Mouse (Mus musculus): Measurements from ENCODE around the gene Map3k6. TPM values are rescaled to one million over a fixed set of nuclear protein-coding genes. Genes with fewer than 3 reads are reported as not detected.

The Map3k6 gene
- polyA plus RNA-seq, 1 experiment from 2014 or later, result 1.2 TPM

DNA sequence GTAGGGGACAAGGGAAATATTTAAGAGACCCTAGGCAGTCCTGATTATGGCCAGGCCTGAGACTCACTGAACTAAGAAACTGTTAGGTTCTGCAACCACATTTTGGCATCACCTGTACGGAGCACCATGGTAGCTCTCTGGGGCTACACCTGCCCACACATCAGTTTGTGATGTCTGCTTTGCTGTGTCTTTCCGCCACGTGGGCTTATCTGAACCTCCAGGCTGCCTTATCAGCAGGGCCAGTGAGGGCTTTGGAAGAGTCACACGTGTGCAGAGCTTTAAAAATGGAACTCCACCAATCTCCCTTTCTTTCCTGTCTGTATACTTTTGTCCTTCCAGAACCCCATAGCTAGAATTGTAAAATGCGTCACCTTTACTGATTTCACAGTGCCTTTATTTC lies 45.3 kb downstream of the Map3k6 start:
- Histone ChIP-seq H3K4me3 (ENCODE audit: low read depth, low read length) (no peak overlapping the region), H3K9ac (ENCODE audit: low read length) (no peak overlapping the region)
- 87% methylated on average over 5 of the region's 5 CpGs for WGBS

DNA sequence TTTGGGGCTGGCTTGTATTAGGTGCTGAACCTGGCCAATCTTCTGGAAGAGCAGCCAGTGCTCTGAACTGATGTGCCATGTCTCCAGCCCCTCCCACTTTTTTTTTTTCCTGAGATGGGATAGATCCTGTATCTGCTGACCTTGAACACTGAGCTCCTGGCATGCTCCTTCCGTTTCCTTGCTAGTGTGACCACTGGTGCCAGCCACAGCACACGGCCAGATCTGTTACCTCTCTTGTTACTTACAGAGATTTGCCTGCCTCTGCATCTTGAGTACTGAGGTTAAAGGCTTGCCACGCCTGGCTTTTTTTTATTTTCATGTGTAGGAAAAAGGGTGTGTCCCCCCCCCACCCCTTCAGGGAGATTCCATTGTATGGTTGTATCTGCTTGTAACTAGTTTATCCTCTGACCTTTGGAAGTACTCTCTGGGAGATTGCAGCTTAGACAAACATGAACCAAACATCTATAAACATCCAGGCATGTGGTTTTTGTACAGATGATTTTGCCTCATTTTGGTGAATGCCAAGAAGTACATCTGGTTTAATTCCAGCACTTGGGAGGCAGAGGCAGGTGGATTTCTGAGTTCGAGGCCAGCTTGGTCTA lies 46.0 kb downstream of the Map3k6 start:
- Histone ChIP-seq H3K4me1 (replicated peaks; ENCODE audit: control insufficient read depth, insufficient read depth, low read length) (peaks cover 1% of the 10 kb centered on the region; the same call in 1 of the 2 replicates), H3K4me2 (ENCODE audit: low read depth, low read length, severe bottlenecking) (no peak overlapping the region)

More for the DNA sequence above, 45.3 kb downstream of the Map3k6 start:
- Histone ChIP-seq H3K4me1 (replicated peaks; ENCODE audit: control insufficient read depth, insufficient read depth, low read length) (peaks cover 4% of the 10 kb centered on the region; the same call in 1 of the 2 replicates), H3K27me3 (ENCODE audit: control insufficient read depth, insufficient read depth, low read length) (no peaks in the 10 kb centered on the region), H3K4me2 (ENCODE audit: low read depth, low read length, severe bottlenecking) (no peak overlapping the region), H3K27ac (ENCODE audit: low read depth, low read length) (no peak overlapping the region), H3K36me3 (ENCODE audit: control insufficient read depth, insufficient read depth, low read length) (no peaks in the 10 kb centered on the region), H3K9me3 (ENCODE audit: control insufficient read depth, low read length) (no peaks in the 10 kb centered on the region)
- DNase-seq (ENCODE audit: low spot score), result no peak
- no peak for ATAC-seq (replicated peaks; ENCODE audit: low FRiP score)

DNA sequence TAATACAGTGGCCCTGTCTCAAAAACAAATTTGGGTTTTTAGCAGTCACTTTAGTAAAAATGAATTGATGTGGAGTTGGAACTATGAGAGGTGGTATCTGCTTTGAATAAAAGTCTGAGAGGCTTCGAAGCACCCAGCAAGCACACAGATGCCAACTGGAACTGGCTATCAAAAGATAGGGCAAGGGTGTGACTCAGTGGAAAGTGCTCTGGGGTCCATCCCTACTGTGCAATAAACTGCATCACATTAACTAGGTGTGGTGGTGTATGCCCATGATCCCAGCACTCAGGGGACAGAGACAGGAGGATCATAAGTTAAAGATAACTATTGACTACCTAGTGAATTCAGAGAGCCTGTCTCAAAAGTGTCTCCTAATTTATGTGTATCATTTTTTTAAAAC lies 50.6 kb downstream of the Map3k6 start:
- no peaks in the 10 kb centered on the region for H3K9me3 ChIP-seq (ENCODE audit: control insufficient read depth, low read length)
- DNase-seq (ENCODE audit: low spot score), result no peak

More for the DNA sequence above, 46.0 kb downstream of the Map3k6 start:
- ATAC-seq (replicated peaks; ENCODE audit: low FRiP score) (no peak), DNase-seq (ENCODE audit: low spot score) (no peak)
- no peaks in the 10 kb centered on the region for H3K36me3 ChIP-seq (ENCODE audit: control insufficient read depth, insufficient read depth, low read length)
- H3K27ac ChIP-seq (ENCODE audit: low read depth, low read length), result no peak overlapping the region
- H3K9ac ChIP-seq (ENCODE audit: low read length), result no peak overlapping the region
- H3K4me3 ChIP-seq (ENCODE audit: low read depth, low read length), result no peak overlapping the region
- H3K27me3 ChIP-seq (ENCODE audit: control insufficient read depth, insufficient read depth, low read length), result no peaks in the 10 kb centered on the region
- H3K9me3 ChIP-seq (ENCODE audit: control insufficient read depth, low read length), result no peaks in the 10 kb centered on the region
- 81% methylated on average over 4 of the region's 4 CpGs for WGBS

DNA sequence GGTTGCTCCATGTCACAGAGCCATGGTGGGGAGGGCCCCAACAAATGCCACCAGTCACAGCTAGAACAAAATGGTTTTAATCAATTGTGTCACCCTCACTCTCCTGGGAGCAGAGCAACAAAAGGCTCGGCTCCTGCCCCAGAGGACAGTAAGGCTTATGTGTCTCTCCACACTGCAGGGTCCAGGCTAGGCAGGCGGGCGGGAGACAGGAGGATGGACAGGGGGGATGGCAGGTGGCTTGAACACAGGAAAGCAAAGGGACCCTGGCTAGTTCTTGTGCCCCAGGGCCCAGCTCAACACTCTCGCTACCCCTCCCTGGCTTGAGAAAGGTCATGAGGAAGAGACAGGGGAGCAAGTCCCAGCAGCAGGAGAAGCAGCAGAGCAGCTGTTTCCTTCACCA lies 51.8 kb downstream of the Map3k6 start:
- Histone ChIP-seq H3K9me3 (ENCODE audit: control insufficient read depth, low read length) (no peaks in the 10 kb centered on the region), H3K27me3 (ENCODE audit: control insufficient read depth, insufficient read depth, low read length) (no peaks in the 10 kb centered on the region), H3K4me3 (ENCODE audit: low read depth, low read length) (no peak overlapping the region), H3K4me2 (ENCODE audit: low read depth, low read length, severe bottlenecking) (no peak overlapping the region), H3K9ac (ENCODE audit: low read length) (no peak overlapping the region; the same call in 1 of the 2 replicates), H3K27ac (ENCODE audit: low read depth, low read length) (peak overlapping the region; percentile 39; the same call in 1 of the 2 replicates), H3K4me1 (replicated peaks; ENCODE audit: control insufficient read depth, insufficient read depth, low read length) (peaks cover 18% of the 10 kb centered on the region), H3K36me3 (ENCODE audit: control insufficient read depth, insufficient read depth, low read length) (no peaks in the 10 kb centered on the region)
- no peak for DNase-seq (ENCODE audit: low spot score)
- WGBS, result 54% methylated on average over 4 of the region's 4 CpGs
- no peak for ATAC-seq (replicated peaks; ENCODE audit: low FRiP score)

More for the DNA sequence above, 50.6 kb downstream of the Map3k6 start:
- Histone ChIP-seq H3K4me2 (ENCODE audit: low read depth, low read length, severe bottlenecking) (no peak overlapping the region), H3K27me3 (ENCODE audit: control insufficient read depth, insufficient read depth, low read length) (no peaks in the 10 kb centered on the region), H3K27ac (ENCODE audit: low read depth, low read length) (no peak overlapping the region), H3K4me3 (ENCODE audit: low read depth, low read length) (no peak overlapping the region), H3K36me3 (ENCODE audit: control insufficient read depth, insufficient read depth, low read length) (no peaks in the 10 kb centered on the region), H3K4me1 (replicated peaks; ENCODE audit: control insufficient read depth, insufficient read depth, low read length) (peaks cover 18% of the 10 kb centered on the region), H3K9ac (ENCODE audit: low read length) (no peak overlapping the region)
- WGBS, result 94% methylated on average over 1 of the region's 1 CpGs
- ATAC-seq (replicated peaks; ENCODE audit: low FRiP score), result no peak

DNA sequence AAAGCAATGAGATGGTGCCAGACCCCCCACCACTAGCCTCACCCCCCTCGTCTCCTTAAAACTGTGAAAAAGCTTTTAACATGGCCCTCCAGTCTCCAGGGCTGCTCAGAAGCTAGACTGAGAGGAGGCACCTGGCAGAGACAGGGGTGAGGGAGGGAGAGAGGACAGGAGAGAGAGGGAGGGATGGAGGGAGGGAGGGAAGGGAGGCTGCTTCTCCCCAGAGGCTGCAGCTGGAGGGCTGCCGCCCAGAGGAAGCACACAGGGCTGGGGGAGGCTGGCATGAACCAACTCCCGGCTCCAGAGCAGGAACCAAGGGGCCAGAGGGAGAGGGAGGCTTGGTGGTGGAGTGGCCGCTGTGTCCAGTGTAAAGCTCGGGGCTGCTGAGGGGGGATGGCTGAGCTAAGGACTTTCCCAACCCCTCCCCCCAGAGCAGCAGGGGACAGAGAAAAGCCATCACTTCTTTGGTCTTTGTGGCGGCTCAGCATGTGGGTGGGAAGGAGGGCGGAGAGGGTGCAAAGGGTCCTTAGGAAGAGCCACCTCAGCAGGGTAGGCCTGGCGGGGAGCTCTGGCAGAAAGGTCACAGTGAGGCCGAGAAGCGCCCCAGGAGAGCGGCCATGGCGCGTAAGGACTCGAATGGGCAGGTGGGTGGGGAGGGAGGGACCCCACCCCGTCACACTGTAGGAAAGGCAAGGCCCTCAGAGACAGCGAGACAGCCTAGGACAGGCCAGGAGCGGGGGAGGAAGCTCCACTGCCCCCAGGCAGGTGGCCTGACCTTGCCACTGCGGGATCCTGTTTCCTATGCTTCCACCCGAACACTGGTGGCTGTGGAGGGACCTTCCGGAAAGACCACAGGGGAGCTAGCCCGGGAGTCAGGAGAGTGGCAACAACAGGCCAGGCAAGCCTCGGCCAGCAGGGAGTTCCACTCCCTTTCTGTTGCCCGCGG lies 52.6 kb downstream of the Map3k6 start:
- no peak overlapping the region for H3K4me3 ChIP-seq (ENCODE audit: low read depth, low read length)
- H3K36me3 ChIP-seq (ENCODE audit: control insufficient read depth, insufficient read depth, low read length), result no peaks in the 10 kb centered on the region
- peak overlapping the region; percentile 39; the same call in 1 of the 2 replicates for H3K27ac ChIP-seq (ENCODE audit: low read depth, low read length)
- H3K4me1 ChIP-seq (replicated peaks; ENCODE audit: control insufficient read depth, insufficient read depth, low read length), result peaks cover 18% of the 10 kb centered on the region
- 0 out of 2 replicates have a peak overlapping the region, but pooled peaks have one; percentile 2 for H3K4me2 ChIP-seq (ENCODE audit: low read depth, low read length, severe bottlenecking)
- H3K9ac ChIP-seq (ENCODE audit: low read length), result peak overlapping the region; percentile 32
- 4% methylated on average over 24 of the region's 24 CpGs for WGBS
- ATAC-seq (replicated peaks; ENCODE audit: low FRiP score) (peak; percentile 42; the same call in 1 of the 2 replicates), DNase-seq (ENCODE audit: low spot score) (no peak)
- no peaks in the 10 kb centered on the region for H3K9me3 ChIP-seq (ENCODE audit: control insufficient read depth, low read length)
- H3K27me3 ChIP-seq (ENCODE audit: control insufficient read depth, insufficient read depth, low read length), result no peaks in the 10 kb centered on the region

DNA sequence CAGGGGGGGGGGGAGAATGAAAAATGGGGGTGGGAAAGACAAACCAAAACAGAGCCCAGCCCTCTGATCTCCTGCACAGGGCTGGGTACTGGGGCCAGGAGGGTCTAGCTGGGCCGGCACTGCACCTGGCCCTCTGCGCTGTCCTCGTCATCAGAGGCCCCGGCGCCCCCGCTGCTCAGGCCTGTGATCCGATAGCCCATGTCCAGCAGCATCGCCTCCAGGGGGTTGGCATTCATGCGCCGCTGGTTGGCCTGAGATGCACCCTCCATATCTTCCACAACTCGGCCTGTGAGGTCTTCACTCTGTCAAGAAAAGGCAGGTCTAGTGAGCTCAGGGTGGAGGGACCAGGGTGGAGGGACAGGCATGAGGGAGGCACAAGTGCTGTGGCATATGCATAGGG lies 53.5 kb downstream of the Map3k6 start:
- Histone ChIP-seq H3K9me3 (ENCODE audit: control insufficient read depth, low read length) (no peaks in the 10 kb centered on the region), H3K4me2 (ENCODE audit: low read depth, low read length, severe bottlenecking) (no peak overlapping the region), H3K27ac (ENCODE audit: low read depth, low read length) (no peak overlapping the region), H3K4me1 (replicated peaks; ENCODE audit: control insufficient read depth, insufficient read depth, low read length) (peaks cover 18% of the 10 kb centered on the region), H3K9ac (ENCODE audit: low read length) (peak overlapping the region; percentile 12; the same call in 1 of the 2 replicates), H3K36me3 (ENCODE audit: control insufficient read depth, insufficient read depth, low read length) (no peaks in the 10 kb centered on the region), H3K27me3 (ENCODE audit: control insufficient read depth, insufficient read depth, low read length) (no peaks in the 10 kb centered on the region), H3K4me3 (ENCODE audit: low read depth, low read length) (no peak overlapping the region)
- 19% methylated on average over 11 of the region's 11 CpGs for whole genome bisulfite sequencing
- DNase-seq (ENCODE audit: low spot score) (no peak), ATAC-seq (replicated peaks; ENCODE audit: low FRiP score) (no peak)

DNA sequence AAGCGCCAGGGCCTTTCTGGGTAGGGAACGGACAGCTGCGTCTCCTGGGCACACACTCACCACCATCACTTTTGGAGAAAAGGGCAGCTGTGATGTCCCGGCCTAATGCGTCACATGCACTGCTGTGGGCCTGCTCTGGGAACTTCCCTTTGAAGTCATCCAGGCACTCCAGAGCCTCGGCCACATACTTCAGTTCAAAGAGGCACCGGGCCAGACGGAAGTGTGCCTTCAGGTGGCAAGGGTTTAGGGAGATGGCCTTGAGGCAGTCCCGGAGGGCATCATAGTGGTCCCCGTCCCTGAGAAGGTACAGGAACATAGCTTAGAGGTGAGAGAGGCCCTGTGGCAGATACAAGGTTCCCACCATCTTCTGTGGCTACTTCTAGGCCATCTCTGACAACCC lies 56.7 kb downstream of the Map3k6 start:
- no peak overlapping the region for H3K4me3 ChIP-seq (ENCODE audit: low read depth, low read length)
- no peak overlapping the region for H3K9ac ChIP-seq (ENCODE audit: low read length)
- DNase-seq (ENCODE audit: low spot score) (no peak), ATAC-seq (replicated peaks; ENCODE audit: low FRiP score) (no peak)
- H3K4me2 ChIP-seq (ENCODE audit: low read depth, low read length, severe bottlenecking), result no peak overlapping the region
- no peaks in the 10 kb centered on the region; the same call in 1 of the 2 replicates for H3K36me3 ChIP-seq (ENCODE audit: control insufficient read depth, insufficient read depth, low read length)
- H3K9me3 ChIP-seq (ENCODE audit: control insufficient read depth, low read length), result no peaks in the 10 kb centered on the region
- H3K4me1 ChIP-seq (replicated peaks; ENCODE audit: control insufficient read depth, insufficient read depth, low read length), result peaks cover 16% of the 10 kb centered on the region
- no peaks in the 10 kb centered on the region for H3K27me3 ChIP-seq (ENCODE audit: control insufficient read depth, insufficient read depth, low read length)
- 74% methylated on average over 10 of the region's 10 CpGs for WGBS
- no peak overlapping the region for H3K27ac ChIP-seq (ENCODE audit: low read depth, low read length)

DNA sequence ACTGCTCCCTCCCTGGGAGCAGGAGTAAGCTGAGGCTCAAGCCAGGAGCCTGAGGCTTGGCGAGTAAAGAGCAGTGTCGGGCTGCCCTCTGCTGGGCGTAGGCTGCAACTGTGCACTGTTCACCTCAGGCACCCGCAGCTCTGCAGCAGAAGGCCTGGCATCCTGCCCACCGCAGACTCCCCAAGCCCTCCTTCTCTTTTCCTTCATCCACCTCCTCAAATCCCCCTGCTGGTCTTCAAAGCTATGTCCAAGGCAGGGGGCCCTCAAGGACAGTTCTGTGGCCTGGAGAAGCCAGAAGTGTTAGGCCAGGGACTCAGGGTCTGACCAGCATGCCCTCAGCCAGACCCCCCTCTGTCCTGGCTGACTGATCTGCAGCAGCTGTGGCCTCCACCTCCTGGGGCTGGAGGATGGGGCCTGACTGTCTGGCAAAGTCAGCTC lies 57.2 kb downstream of the Map3k6 start:
- H3K9ac ChIP-seq (ENCODE audit: low read length), result no peak overlapping the region
- H3K27me3 ChIP-seq (ENCODE audit: control insufficient read depth, insufficient read depth, low read length), result no peaks in the 10 kb centered on the region
- no peak overlapping the region for H3K4me3 ChIP-seq (ENCODE audit: low read depth, low read length)
- no peaks in the 10 kb centered on the region for H3K9me3 ChIP-seq (ENCODE audit: control insufficient read depth, low read length)
- ATAC-seq (replicated peaks; ENCODE audit: low FRiP score), result peak; percentile 79; the same call in 1 of the 2 replicates
- no peaks in the 10 kb centered on the region; the same call in 1 of the 2 replicates for H3K36me3 ChIP-seq (ENCODE audit: control insufficient read depth, insufficient read depth, low read length)
- no peak overlapping the region for H3K4me2 ChIP-seq (ENCODE audit: low read depth, low read length, severe bottlenecking)
- no peak overlapping the region for H3K27ac ChIP-seq (ENCODE audit: low read depth, low read length)
- 5% methylated on average over 5 of the region's 5 CpGs for WGBS
- peaks cover 14% of the 10 kb centered on the region for H3K4me1 ChIP-seq (replicated peaks; ENCODE audit: control insufficient read depth, insufficient read depth, low read length)
- peak; percentile 88 for DNase-seq (ENCODE audit: low spot score)

Data from forebrain, embryonic 11.5 days (tissue).